Comparison of ENCODE assay signal across 28 mouse cellular contexts in genomic region chr2:79060320-79060719, GRCm38 (mm10).
A peak's percentile ranks its signal among the peaks of the same experiment; 100 is the strongest.
DNase-seq lines count a peak whose midpoint lies in the region; ATAC-seq lines count a peak whose summit lies in the region.
"Had no signal": no experiment of that assay in that cellular context is flagged by ENCODE, and none has a peak within 500 bp of the region (broad histone marks: within the 10 kb centered on the region; RNA-seq: fewer than 3 reads in every experiment).

No protein-coding gene starts in this region.

- H3K27me3 ChIP-seq in splenic B cell, adult 2 months (ENCODE audit: control insufficient read depth, insufficient read depth, low read length, poor library complexity, severe bottlenecking) = no peaks in the 10 kb centered on the region
- H3K27me3 ChIP-seq: embryonic facial prominence, embryonic 15.5 days; heart, embryonic 12.5 days; limb, embryonic 13.5 days; liver, embryonic 13.5 days; lung, embryonic 15.5 days; megakaryocyte, embryonic 14.5 days; midbrain, embryonic 13.5 days; neural tube, embryonic 13.5 days; stomach, embryonic 15.5 days had no signal

- peak; percentile 64 to 70 for DNase-seq in spleen, postnatal 36 days (ENCODE audit: low spot score in 2 of 2)
- no peak for DNase-seq in spleen, adult 12 weeks (ENCODE audit: low spot score)
- DNase-seq in MEL-GATA-1-ER (ENCODE audit: extremely low read depth, low read depth) = peak; percentile 10
- DNase-seq in splenic B cell, adult 2 months (ENCODE audit: low read depth, low spot score) = peak; percentile 88
- no peak for DNase-seq in kidney, postnatal 25 days
- DNase-seq in cerebellum, adult 8-10 months = no peak
- no peak for DNase-seq in urinary bladder, adult 2 months (ENCODE audit: low spot score)
- DNase-seq: adrenal gland, adult 8-10 months; cerebellum, adult 18-20 months; cerebellum, postnatal 36 days; heart, adult 18-20 months; heart, postnatal 10 days; kidney, adult 9 months; kidney, postnatal 14 days; liver, embryonic 13.5 days; right cerebral cortex, adult 18-20 months; thymus, postnatal 4 days had no signal

- ATAC-seq in megakaryocyte, adult 5-6 weeks (ENCODE audit: poor library complexity, severe bottlenecking) = peak; percentile 82
- ATAC-seq: forebrain, embryonic 14.5 days; intestine, embryonic 16.5 days had no signal

- no peaks in the 10 kb centered on the region for H3K36me3 ChIP-seq in splenic B cell, adult 2 months (ENCODE audit: control insufficient read depth, insufficient read depth, low read length, poor library complexity, severe bottlenecking)
- H3K36me3 ChIP-seq: embryonic facial prominence, embryonic 15.5 days; heart, embryonic 12.5 days; limb, embryonic 13.5 days; liver, embryonic 13.5 days; lung, embryonic 15.5 days; midbrain, embryonic 13.5 days; neural tube, embryonic 13.5 days; stomach, embryonic 15.5 days had no signal

Comparison
In these comparisons a context has a peak if more than half of its experiments do, and no peak if none do; other contexts are left out.
1. DNase-seq: peak in spleen, postnatal 36 days (2 of 2), MEL-GATA-1-ER (single experiment) and splenic B cell, adult 2 months (single experiment); none in spleen, adult 12 weeks (single experiment), kidney, postnatal 25 days (0 of 2), cerebellum, adult 8-10 months (single experiment) and urinary bladder, adult 2 months (single experiment).